Mouse (Mus musculus) bone marrow, adult 2 months (tissue): Measurements from ENCODE around the gene Ski.

Source experiments
- CTCF ChIP-seq: fragments of 200-500 bp; IDR thresholded peaks from 2 replicates; pipeline ENCODE4 v1.5.1; 2011; ENCODE audit warnings: low read length, control low read depth; ENCODE audit not compliant: control insufficient read depth, insufficient read depth
- POLR2A ChIP-seq: fragments of 200-500 bp; IDR thresholded peaks from 2 replicates; pipeline ENCODE4 v1.6.1; 2011; ENCODE audit warnings: low read depth, mild to moderate bottlenecking, control low read depth, low read length, borderline replicate concordance; ENCODE audit not compliant: control insufficient read depth

DNA sequence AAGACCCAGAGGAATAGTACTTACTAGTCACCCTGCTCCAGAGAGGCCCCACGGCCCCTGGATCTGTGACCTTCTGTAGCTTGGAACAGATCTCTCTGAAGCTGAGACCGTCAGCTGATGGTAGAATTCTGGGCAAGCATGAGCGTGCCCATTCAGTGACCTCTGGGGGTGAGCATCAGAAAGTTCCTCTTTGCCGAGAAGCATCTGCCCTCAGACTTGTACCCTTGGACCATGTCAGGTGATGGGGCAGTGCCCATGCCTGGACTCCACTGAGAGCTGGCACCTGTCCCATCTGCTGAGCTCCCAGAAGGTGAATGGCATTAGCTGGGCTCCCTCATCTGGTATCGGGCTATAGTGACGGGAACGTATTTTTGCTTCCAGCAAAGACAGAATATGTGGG, 84.5 kb downstream of the Ski start:
- TF ChIP-seq CTCF: no peak
- TF ChIP-seq POLR2A: no peak
